In genomic region chr1:172048241-172048734, GRCm38 (mm10) we compare ENCODE assay signal across 10 mouse cellular contexts. TPM values are rescaled to one million over a fixed set of nuclear protein-coding genes. Genes with fewer than 3 reads are reported as not detected.
DNase-seq lines count a peak whose midpoint lies in the region; ATAC-seq and TF ChIP-seq lines count a peak whose summit lies in the region.
"Had no signal": no experiment of that assay in that cellular context is flagged by ENCODE, and none has a peak within 500 bp of the region (broad histone marks: within the 10 kb centered on the region; RNA-seq: fewer than 3 reads in every experiment).

No protein-coding gene starts in this region.

- peak overlapping the region; percentile 21; the same call in 1 of the 2 replicates for H3K4me2 ChIP-seq in heart, embryonic 15.5 days
- H3K4me2 ChIP-seq in hindbrain, embryonic 11.5 days (replicated peaks; ENCODE audit: low read depth, low read length) = peak overlapping the region; percentile 14; the same call in 1 of the 2 replicates

- H3K27ac ChIP-seq in heart, embryonic 15.5 days = peak overlapping the region; percentile 35; the same call in 1 of the 2 replicates
- H3K27ac ChIP-seq in hindbrain, embryonic 11.5 days (ENCODE audit: low read depth, low read length) = peak overlapping the region; percentile 92
- peak overlapping the region; percentile 85 for H3K27ac ChIP-seq in midbrain, embryonic 10.5 days (replicated peaks)

- peaks cover 29% of the 10 kb centered on the region for H3K27me3 ChIP-seq in heart, embryonic 15.5 days
- no peaks in the 10 kb centered on the region for H3K27me3 ChIP-seq in hindbrain, embryonic 11.5 days (ENCODE audit: control insufficient read depth, insufficient read depth, low read length)
- H3K27me3 ChIP-seq in midbrain, embryonic 10.5 days (ENCODE audit: low read depth, poor library complexity, severe bottlenecking) = peaks cover 26% of the 10 kb centered on the region

- no peaks in the 10 kb centered on the region for H3K9me3 ChIP-seq in heart, embryonic 15.5 days (replicated peaks)
- no peaks in the 10 kb centered on the region for H3K9me3 ChIP-seq in hindbrain, embryonic 11.5 days (ENCODE audit: control insufficient read depth, low read length)
- H3K9me3 ChIP-seq in midbrain, embryonic 10.5 days (replicated peaks) = no peaks in the 10 kb centered on the region

- H3K9ac ChIP-seq in heart, embryonic 15.5 days = no peak overlapping the region
- peak overlapping the region; percentile 56 for H3K9ac ChIP-seq in hindbrain, embryonic 11.5 days (ENCODE audit: low read depth, low read length)

- intact Hi-C loops in left cerebral cortex, postnatal 14 days (cut with DNase I) = loop anchor here (5.0 to 10.0 kb wide), 2 partner anchors 34 to 267 kb away; partner anchors contain the start of genes Copa and Ncstn

- H3K4me3 ChIP-seq in heart, embryonic 15.5 days = peak overlapping the region; percentile 24
- H3K4me3 ChIP-seq in hindbrain, embryonic 11.5 days (ENCODE audit: low read depth, low read length) = no peak overlapping the region
- H3K4me3 ChIP-seq in midbrain, embryonic 10.5 days = peak overlapping the region; percentile 25

- no peaks in the 10 kb centered on the region for H3K36me3 ChIP-seq in heart, embryonic 15.5 days
- H3K36me3 ChIP-seq in hindbrain, embryonic 11.5 days (ENCODE audit: control insufficient read depth, insufficient read depth, low read length) = no peaks in the 10 kb centered on the region
- H3K36me3 ChIP-seq in midbrain, embryonic 10.5 days = no peaks in the 10 kb centered on the region

- TF ChIP-seq CTCF in brain, embryonic 14.5 days (IDR thresholded peaks at IDR 0.05; ENCODE audit: borderline replicate concordance, extremely low read depth, insufficient read depth, insufficient read length) = no peak

- DNase-seq in heart, adult 8-10 months (ENCODE audit: low spot score) = no peak
- DNase-seq in brain, embryonic 14.5 days (ENCODE audit: low read depth) = peak; percentile 95
- DNase-seq in hindbrain, embryonic 11.5 days (ENCODE audit: low spot score) = peak; percentile 54
- no peak for DNase-seq in midbrain, embryonic 10.5 days (ENCODE audit: low spot score)
- DNase-seq in left cerebral cortex, postnatal 14 days (ENCODE audit: low spot score in 2 of 2) = no peak
- DNase-seq in cerebellum, adult 9-11 months = no peak
- DNase-seq: cerebellum, adult 8-10 months had no signal

- TF ChIP-seq POLR2A in brain, embryonic 14.5 days (IDR thresholded peaks at IDR 0.05; ENCODE audit: borderline replicate concordance, extremely low read depth, insufficient read depth, insufficient read length, poor library complexity, severe bottlenecking) = no peak

- WGBS in heart, embryonic 15.5 days = 38% methylated on average over 6 of the region's 6 CpGs
- WGBS in hindbrain, embryonic 11.5 days = 16% methylated on average over 6 of the region's 6 CpGs
- 47% methylated on average over 6 of the region's 6 CpGs for WGBS in midbrain, embryonic 10.5 days

- ATAC-seq in heart, embryonic 15.5 days (replicated peaks; ENCODE audit: insufficient number of reproducible peaks, insufficient read depth, low FRiP score, low read depth) = no peak
- ATAC-seq in hindbrain, embryonic 11.5 days (ENCODE audit: low FRiP score) = peak; percentile 64
- ATAC-seq in cerebellum, adult (ENCODE audit: insufficient number of reproducible peaks, low FRiP score, low TSS enrichment) = no peak

- peaks cover 8% of the 10 kb centered on the region for H3K4me1 ChIP-seq in heart, embryonic 15.5 days (replicated peaks)
- H3K4me1 ChIP-seq in hindbrain, embryonic 11.5 days (replicated peaks; ENCODE audit: control insufficient read depth, insufficient read depth, low read length) = peaks cover 12% of the 10 kb centered on the region
- peaks cover 45% of the 10 kb centered on the region for H3K4me1 ChIP-seq in midbrain, embryonic 10.5 days

RNA-seq across cellular contexts. Expression of gene Nhlh1, which starts 9.1 kb away (rescaled TPM):
- polyA plus RNA-seq in heart, embryonic 15.5 days (2015; fragmentation: Nextera tagmentation; extraction: Ambion mirVana) = not detected in 2 replicates
- total RNA-seq in heart, adult 8-10 months (2022) = not detected
- polyA plus RNA-seq in brain, embryonic 14.5 days (2012; rRNA removed) = 14.8 and 19.3 TPM in 2 replicates
- 20.5 and 22.3 TPM in 2 replicates for polyA plus RNA-seq in hindbrain, embryonic 11.5 days (2014; fragmentation: Nextera tagmentation; extraction: Ambion mirVana)
- polyA plus RNA-seq in midbrain, embryonic 10.5 days (2016; fragmentation: Nextera tagmentation; extraction: Ambion mirVana) = 5.5 and 6.9 TPM in 2 replicates
- total RNA-seq in left cerebral cortex, postnatal 14 days (2021) = under 1 TPM; 0.30 to 0.37 TPM
- total RNA-seq: ES-E14 had no signal

RNA-seq across cellular contexts. Expression of gene Vangl2, which starts 20.0 kb away (rescaled TPM):
- 6.7 and 8.5 TPM in 2 replicates for polyA plus RNA-seq in heart, embryonic 15.5 days (2015; fragmentation: Nextera tagmentation; extraction: Ambion mirVana)
- 1 to 10 TPM in 2 of 4 experiments, under 1 TPM in 2; 0.86 to 1.7 (median 1.1) TPM for total RNA-seq in heart, adult 8-10 months (2022)
- 61.5 and 87.3 TPM in 2 replicates for polyA plus RNA-seq in brain, embryonic 14.5 days (2012; rRNA removed)
- polyA plus RNA-seq in hindbrain, embryonic 11.5 days (2014; fragmentation: Nextera tagmentation; extraction: Ambion mirVana) = 60.3 and 61.6 TPM in 2 replicates
- 49.1 and 55.4 TPM in 2 replicates for polyA plus RNA-seq in midbrain, embryonic 10.5 days (2016; fragmentation: Nextera tagmentation; extraction: Ambion mirVana)
- 10 to 100 TPM; 17.4 to 21.5 TPM for total RNA-seq in left cerebral cortex, postnatal 14 days (2021)

RNA-seq across cellular contexts. Expression of gene Copa, which starts 34.0 kb away (rescaled TPM):
- polyA plus RNA-seq in heart, embryonic 15.5 days (2015; fragmentation: Nextera tagmentation; extraction: Ambion mirVana) = 152 and 186 TPM in 2 replicates
- 100 to 1,000 TPM; 103 to 115 (median 113) TPM for total RNA-seq in heart, adult 8-10 months (2022)
- 79.5 and 135 TPM in 2 replicates for polyA plus RNA-seq in brain, embryonic 14.5 days (2012; rRNA removed)
- polyA plus RNA-seq in hindbrain, embryonic 11.5 days (2014; fragmentation: Nextera tagmentation; extraction: Ambion mirVana) = 154 and 191 TPM in 2 replicates
- 175 and 206 TPM in 2 replicates for polyA plus RNA-seq in midbrain, embryonic 10.5 days (2016; fragmentation: Nextera tagmentation; extraction: Ambion mirVana)
- 100 to 1,000 TPM; 155 to 162 TPM for total RNA-seq in left cerebral cortex, postnatal 14 days (2021)

RNA-seq across cellular contexts. Expression of gene Ncstn, which starts 34.3 kb away (rescaled TPM):
- polyA plus RNA-seq in heart, embryonic 15.5 days (2015; fragmentation: Nextera tagmentation; extraction: Ambion mirVana) = 91.8 and 117 TPM in 2 replicates
- 10 to 100 TPM; 42.1 to 47.9 (median 44.0) TPM for total RNA-seq in heart, adult 8-10 months (2022)
- 136 and 139 TPM in 2 replicates for polyA plus RNA-seq in brain, embryonic 14.5 days (2012; rRNA removed)
- polyA plus RNA-seq in hindbrain, embryonic 11.5 days (2014; fragmentation: Nextera tagmentation; extraction: Ambion mirVana) = 120 and 121 TPM in 2 replicates
- 106 and 129 TPM in 2 replicates for polyA plus RNA-seq in midbrain, embryonic 10.5 days (2016; fragmentation: Nextera tagmentation; extraction: Ambion mirVana)
- total RNA-seq in left cerebral cortex, postnatal 14 days (2021) = 10 to 100 TPM; 74.5 to 77.9 TPM

Comparison
In these comparisons a context has a peak if more than half of its experiments do, and no peak if none do; other contexts are left out.
1. H3K27ac ChIP-seq: peak in every context shown above with its lines; median percentile 92 in hindbrain, embryonic 11.5 days; 85 in midbrain, embryonic 10.5 days; 35 in heart, embryonic 15.5 days.
2. DNase-seq: peak in brain, embryonic 14.5 days (single experiment) and hindbrain, embryonic 11.5 days (single experiment); none in heart, adult 8-10 months (single experiment), midbrain, embryonic 10.5 days (single experiment), left cerebral cortex, postnatal 14 days (0 of 2) and cerebellum, adult 9-11 months (single experiment).